Mouse (Mus musculus) embryo, embryonic 10.5 days (tissue): Measurements from ENCODE around the gene Abca1.

ENCODE experiments used
- DNase-seq: peaks from one replicate; pipeline ENCODE4 v3.0.0-alpha.2; 2015; ENCODE audit warnings: low spot score

Abca1 gene

DNA sequence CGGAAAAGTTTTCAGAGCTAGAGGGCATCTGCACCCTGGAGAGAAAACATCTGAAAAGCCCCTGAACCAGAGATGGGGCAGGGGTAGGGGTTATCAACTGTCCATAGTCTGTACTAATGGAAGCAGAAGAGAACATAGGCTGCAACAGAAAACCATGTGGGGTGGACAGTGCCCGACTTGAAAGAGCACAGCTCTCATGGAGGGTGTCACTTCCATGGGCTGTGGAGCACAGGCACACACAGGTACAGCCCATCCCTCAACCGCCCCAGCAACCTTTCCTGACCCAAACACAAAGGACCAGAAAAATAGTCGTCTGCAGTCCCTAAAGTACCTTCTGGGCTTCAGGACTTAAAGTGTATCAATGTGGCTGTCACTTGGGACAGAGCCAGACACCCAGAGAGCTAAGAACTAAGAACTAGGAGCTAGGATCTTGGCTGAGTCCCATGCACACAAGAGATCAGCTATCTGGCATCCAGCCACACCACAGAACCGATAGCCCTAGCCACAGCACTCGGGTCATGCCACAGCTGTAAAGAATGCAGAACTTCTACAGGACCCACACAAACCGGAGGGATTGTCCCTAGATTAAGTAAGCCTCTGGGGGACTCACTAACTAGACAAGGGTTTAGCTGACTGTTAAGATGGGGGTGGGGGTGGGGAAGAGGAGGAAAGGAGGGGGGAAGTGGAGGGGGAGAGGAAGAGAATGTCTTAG is 38.0 kb downstream of the Abca1 start:
- no peak for DNase-seq

DNA sequence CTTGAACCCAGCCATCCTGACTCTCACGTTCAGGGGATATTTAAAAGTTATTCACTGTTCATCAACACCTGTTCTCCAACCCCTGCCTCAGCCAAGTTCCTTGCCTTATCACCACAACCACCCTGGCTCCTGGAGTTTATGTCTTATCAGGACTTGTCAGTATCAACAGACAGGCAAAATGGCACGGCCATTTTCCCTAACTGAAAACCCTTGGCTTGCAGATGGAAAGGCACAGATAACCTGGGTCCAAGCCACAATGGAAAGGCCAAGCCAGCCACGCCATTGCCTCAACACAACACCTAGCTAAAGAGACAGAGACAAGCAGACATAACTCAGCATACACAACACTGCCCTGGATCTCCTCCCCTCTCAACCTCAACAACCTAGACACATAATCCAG is 38.6 kb downstream of the Abca1 start:
- no peak for DNase-seq

DNA sequence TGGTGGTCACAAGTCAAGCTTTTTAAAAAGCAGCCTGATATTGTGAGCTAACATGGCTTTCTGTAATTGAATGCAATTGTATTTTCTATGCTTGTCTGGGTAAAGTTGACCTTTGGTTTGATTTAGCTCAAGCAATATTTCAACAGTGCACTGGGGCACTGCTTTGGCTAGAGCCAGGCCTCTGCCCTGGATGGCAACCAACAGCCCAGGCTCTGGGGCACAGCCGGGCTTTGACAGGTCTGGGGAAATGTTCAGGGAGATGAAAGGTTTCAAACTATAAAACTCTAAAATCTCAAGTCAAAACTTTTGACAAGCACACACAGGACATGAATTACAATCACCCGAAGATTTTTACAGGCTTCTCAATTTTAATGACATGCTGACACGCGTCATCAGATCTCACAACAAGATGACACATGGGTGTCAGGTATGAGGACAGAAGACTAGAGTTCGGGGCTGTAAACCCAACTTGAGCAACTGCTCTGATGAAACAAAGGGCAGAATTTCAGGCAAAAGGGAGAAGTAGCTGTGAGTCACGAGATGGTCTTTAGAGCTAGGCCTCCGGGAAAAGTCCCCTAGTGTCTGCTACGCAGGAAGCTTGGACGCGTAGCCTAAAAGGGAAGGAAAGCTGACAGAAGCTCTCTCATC is 39.5 kb downstream of the Abca1 start:
- no peak for DNase-seq

DNA sequence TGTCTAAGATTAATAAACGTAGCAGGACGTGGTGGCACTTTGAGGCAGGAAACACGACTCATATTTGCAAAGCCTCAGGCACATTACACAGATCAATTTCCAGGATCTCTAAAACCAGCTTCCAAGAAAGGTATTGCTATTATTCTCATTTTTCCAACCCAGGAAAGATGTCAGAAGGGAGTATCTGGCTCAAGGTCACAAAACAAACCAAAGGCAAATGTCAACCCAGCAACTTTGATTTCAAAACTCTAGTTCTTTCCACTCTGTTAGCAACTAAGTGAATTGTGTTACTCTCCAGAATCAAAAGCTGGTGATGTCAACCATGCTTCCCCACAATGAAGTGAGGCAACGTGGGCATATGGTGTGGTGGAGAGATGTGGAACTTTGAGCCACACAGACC is 41.1 kb downstream of the Abca1 start:
- no peak for DNase-seq

DNA sequence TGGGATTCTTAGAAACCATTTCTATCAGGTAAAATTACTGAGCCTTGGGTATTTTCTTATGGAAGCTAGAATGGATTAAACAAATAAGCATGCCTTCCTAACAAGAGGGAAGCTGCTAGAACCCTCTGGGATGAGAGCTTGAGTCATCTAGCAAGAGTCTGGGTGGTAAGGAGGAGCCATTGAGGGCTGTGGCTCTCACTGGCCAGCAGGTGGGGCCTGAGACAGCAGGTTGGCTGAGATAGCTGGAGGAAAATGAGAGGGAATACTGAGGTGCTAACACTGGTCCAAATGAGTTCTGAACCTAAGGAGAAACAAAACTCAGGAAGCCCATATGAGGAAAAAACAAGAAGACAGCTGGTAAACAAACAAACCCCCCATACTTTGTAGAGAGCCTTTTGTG is 42.1 kb downstream of the Abca1 start:
- peak; percentile 38 for DNase-seq

DNA sequence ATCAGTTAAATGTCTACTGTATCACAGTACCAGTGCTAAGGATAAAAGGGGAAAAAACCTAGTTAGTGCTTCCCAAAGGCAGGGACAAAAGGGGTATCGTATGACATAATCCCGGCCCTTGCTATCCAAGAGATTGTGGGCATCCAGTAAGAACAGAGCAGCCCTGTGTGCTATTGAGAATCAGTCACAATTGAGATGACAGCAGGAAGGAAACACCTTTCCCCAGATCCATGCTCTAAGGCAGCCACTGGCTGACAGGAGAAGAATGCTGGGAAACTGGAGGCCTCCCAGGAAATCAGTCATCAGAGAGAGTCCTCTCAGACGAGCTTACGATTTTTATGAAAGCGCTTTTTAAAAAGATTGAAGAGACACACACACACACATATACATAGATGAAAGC is 42.6 kb downstream of the Abca1 start:
- DNase-seq: peak; percentile 13

DNA sequence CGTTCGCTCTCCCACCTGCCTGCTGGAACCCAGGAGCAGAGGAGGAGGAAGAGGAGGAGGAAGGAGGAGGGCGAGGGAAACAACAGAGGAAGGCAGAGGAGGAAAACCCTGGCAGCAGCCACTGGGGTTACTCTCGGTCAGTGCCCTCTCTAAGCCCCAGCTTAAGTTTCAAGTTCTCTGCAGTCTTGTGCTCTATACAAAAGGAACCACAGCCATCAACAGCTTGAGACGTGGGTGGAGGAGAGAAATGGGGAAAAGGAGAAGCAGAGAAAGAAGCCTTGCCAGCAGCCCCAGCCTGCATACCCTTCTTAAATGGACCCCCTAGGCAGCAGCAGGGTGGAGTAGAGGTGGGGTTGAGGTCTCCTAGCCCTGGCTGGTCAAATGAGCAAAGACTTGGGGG is 43.8 kb downstream of the Abca1 start:
- peak; percentile 39 for DNase-seq

DNA sequence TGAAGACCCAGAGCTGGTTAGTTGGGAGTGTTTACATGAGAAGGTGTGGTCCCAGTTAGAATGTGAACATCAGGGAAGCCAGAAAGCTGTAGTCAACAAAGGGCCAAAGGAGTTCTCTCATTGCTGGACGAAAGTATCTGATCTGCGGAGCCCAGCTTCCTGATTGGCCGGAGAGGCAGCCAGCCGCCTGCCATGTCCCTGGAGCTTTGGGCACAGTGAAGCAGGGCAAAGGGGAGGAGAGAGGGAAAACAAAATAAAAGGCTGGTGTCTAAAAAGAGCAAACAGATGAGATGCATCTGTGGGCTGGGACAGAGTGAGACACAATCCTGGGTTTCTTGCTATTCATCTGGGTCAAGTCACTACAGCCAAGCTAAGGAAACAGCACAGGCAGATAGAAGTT is 44.3 kb downstream of the Abca1 start:
- DNase-seq: peak; percentile 48

DNA sequence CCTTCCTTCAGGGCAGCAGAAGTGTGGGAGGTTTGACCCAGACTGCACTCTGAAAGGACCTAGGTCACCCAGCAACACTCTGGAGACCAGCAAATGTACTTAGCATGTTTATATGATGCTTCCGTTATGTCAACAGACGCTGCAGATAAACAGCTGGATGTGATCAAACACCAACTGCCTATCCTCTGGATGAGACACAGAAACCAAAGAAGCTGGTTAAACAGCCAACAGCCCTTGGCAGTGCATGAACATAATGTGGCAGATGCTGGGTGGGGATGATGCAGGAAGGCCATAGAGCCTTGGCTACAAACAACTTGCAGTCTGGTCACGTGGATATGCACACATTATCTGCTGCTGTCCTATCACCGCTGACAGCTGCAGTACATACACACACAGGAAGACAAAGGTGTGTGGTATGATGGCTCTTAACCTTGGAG is 47.8 kb downstream of the Abca1 start:
- DNase-seq: no peak

DNA sequence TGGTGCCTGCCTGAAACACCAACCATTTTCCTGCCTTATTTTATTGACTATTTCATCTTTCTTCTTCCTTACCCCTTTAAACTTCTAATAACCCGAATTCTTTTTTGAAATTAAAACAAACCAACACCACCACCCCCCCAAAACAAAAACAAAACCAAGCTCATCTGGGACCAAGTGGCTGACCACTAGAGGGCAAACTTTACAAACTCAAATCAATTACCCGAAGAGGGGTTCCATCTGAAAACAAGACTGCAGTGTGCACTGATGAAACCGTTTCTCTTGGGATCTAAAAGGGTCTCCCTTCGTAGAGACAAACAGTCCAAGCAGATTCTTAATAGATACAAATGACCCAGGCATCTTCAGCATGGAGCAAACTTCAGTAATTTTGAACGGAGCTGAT is 49.3 kb downstream of the Abca1 start:
- DNase-seq: peak; percentile 59

DNA sequence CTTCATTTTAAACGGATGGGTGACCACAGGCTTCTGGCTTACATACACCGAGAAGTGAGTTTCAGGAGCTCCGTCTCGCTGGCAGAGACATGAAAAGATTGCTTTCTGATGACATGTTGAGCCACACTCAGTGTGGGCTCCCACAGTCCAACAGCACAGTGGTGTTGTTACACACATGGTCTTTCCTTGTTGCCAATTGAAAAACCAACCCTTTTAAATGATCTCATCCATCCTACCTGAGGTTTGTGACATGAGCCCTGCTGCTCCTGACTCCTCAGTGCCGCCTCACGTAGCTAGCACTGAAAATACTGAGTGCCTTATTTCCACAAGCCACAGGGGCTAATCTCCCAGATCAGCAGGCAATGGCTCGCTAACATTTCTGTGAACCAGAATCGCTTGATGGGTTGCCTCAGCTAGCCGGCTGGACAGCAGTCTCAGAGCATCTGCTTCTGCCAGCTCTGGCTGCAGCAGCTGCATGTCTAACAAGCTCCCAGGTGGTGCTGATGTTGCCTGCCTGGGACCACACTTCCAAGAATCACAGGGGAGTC is 50.2 kb downstream of the Abca1 start:
- DNase-seq: no peak

DNA sequence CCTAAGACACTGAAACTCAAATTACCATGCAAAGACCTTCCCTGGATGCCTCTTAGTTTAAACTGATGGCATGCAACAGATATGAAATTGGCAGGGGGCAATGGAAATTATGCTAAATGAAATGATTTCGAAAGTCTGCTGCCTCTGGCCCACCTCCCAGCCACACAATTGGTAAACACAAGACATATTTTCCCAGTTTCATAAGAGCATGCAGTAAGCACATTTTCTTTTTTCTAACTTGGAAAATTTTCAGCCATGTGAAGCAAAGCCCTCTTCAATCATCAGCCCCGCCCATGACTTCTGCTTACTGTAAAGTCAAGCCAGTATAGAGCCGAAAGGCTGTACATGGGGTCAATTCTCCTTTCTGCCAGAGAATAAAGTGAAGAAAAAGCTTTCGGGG is 51.5 kb downstream of the Abca1 start:
- no peak for DNase-seq

DNA sequence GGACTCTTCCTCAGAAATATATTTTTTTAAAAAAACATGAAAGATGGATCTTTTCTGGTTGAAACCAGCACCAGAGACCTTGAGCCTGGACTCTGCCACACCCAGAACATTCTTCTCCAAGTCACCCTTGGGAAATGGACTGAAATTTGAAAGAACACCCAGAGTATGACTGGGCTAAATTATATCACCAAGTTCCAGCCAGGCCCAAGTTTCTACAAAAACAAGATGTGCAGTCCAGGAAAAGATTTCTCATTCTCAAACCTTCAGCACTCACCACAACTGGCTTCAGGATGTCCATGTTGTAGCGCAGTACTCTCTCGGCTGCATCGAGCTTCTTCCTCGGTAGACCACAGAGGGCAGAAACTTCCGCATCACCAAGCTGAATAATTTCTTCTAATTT is 53.0 kb downstream of the Abca1 start:
- DNase-seq: no peak

DNA sequence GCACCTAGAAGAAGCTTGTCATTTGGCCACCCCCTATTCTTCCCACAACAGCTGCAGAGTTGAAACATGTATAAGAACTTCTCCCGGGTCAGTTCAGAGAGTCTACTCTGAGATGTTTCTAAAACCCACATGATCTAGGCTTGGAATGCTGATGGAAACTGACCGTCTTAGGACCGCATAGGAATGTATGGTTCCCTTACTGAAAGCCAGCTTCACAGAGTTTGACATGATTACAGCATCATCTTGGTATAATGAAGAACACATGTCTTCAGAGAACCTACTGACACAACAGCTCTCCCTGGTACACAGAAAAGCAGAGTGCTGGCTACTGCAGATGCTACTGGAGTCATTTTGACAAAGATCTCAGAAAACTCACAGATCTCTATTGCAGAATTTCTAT is 53.6 kb downstream of the Abca1 start:
- DNase-seq: peak; percentile 16

DNA sequence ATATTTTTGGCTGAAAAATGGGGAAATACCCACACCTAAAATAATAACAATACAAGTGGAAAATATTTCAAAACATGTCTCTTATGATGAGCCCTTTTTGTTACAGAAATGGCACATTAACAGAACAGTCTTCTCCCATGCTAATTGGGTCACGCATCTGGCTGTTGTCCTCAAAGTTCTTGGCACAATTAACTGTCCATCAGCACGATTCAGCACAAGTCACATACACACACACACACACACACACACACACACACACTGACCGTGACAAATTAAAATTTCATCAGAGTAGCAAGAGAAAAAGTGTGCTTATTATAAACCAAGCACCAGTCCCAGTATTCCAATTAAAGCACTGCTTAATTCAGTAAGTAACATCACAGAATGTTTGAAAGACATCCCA is 55.1 kb downstream of the Abca1 start:
- no peak for DNase-seq

DNA sequence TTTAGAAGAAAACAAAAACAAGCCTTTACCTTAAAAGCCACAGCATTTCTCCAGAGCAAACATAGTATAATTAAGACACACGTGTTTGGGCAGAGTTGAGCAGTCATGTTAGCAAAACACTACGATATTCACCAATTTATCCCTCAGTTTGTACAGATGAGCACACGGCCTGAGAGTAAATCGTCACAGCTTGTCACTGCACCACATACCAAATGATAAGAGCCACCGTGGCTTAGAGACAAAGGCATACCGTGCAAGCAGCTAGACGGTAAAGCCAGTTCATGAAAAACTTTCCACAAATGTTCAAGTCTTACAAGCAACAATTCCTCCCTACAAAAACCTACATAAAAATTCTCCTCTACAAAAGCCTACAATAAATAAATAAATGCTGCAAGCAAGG is 57.2 kb downstream of the Abca1 start:
- DNase-seq: no peak

DNA sequence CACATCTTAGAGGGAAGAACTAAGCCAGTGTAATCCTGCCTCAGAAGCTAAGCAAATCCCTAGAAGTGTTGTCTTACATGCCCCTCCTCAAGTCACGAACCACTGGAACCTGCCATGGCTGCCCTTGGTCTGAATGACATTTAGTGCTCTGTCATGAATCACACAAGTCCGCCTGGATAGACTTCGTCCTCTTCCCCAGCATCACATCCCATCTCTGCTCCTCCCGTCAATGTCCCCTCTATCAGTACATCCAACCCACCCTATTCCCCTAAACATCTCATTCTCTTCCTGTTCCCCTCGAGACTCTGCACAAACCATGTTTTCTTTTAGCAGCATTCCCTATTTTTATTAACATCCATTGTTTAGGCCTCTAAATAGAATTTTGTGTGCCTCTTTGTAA is 58.4 kb downstream of the Abca1 start:
- DNase-seq: no peak

DNA sequence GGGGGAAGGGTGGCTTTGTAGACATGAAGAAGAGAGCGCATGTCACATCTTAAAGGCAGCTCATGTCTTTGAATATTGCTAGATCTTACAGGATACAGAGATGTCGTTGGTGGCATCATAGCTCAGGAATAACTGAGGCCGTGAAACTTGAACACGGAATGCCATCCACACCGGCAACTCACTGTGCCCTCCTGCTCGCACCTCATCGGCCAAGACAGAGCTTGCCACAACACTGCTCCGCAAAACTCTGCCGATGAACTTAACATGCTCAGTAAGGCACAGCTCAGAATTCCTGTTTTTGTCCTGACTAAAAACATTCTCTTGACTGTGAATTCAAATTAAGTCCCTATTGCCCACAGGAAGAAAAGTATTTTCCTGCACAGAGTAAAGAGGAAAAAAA is 59.2 kb downstream of the Abca1 start:
- DNase-seq: no peak

DNA sequence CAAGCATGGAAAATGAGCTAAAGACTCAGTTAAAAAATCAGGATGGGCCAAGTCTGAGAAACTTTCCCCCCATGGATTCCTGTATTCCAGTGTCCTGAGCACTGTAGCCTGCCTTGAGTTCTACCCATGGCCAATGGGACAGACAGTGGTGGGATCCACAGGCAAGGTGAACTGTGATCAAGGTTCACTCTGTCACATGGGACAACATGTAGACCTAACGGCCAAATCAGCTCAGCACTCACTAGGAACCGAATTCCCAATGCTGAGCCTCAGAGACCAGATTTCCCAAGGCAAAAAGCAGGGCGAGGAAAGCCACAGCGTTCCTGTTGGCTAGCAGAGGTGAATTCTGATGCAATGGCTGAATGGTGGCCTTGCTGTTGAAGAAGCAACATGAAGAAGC is 64.8 kb downstream of the Abca1 start:
- no peak for DNase-seq

DNA sequence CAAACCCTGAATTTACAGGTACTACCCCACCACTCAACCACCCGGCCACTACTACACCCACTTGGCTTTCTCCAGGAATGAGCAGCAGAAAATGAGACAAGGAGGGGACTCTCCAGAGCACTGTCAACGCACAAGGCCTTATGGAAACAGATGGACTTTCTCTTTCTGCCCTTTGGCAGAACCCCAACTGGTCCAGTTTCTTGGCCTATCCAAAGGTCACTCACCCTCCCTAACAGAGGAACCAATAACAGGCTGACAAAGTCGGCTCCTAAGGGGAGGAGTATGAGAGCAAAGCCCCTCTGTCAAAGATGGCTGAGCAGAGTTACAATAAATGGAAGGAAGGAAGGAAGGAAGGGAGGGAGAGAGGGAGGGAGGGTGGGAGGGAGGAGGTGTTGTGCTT is 65.4 kb downstream of the Abca1 start:
- no peak for DNase-seq

DNA sequence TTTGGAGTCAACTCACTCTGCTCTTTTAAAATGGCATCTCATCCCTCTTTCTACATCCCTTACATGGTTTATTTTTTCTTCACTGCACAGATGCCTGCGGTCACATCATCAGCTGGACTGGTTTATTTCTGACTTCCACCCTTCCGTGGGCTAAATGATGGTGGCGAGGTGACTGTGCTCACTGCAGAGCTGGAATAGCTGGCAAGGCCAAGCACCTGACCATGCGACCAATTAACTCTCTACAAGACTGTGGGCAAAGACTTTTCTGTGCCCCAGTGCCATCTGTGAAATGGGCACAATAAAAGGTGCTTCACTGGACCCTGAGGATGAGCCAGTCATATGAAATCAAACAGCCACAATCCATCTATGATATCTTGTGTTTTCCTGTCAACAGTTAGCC is 66.1 kb downstream of the Abca1 start:
- DNase-seq: no peak

DNA sequence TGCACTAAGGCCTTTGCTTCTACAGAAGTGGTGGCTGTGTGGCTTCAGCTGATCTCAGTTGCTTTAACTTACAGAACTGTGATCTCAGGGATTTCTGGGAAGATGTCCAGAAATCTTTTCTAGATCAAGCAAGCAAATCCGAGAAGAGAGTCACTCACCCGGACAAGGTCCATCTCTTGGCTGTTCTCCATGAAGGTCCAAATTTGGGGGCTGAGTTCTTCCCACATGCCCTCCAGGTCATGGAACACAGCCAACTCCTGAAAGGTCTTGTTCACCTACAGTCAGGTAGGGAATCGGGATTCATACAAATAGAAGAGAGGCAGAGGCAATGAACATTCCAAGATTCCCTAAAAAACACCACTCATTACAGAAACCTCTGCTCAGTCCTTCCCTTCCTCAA is 70.1 kb downstream of the Abca1 start:
- no peak for DNase-seq

DNA sequence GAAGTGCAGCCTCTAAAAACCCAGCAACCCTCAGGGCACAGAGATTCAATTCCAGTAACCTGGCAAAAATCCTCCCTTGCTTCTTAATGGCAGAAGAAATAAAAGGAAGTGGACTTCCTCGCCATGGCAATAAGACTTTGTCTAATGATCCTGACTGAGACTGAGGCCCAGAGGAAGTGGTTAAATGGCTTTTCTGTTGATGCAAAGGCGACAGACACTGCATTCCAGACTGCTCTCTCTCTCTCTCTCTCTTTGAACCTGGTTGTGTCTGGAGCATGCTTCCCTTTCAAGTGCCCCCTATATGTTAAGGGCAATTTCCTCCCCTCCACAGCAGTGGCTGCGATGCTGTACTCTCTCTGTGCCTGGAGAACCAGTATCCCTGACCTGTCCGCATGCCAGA is 70.7 kb downstream of the Abca1 start:
- no peak for DNase-seq

DNA sequence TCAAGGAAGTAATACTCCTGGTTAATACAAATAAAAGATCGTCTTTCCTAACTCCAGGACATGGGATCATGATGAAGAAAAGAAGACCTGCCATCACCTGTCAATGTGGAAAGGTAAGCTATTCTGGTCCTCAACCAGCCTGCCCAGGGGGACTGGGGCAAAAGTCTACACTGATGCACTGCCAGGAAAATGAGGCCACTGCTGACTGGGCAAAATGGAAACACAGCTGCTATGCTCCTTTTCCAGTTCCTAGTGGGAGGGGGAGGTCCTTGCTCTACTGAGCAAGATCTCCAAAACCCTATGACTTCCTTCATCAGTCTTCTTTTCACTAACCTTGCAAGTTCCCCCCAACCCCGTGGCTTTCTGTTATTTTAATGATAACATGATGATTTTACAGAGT is 73.1 kb downstream of the Abca1 start:
- no peak for DNase-seq
